Mouse (Mus musculus) spleen, adult 2 months (tissue): ENCODE measurements at regions not wholly inside any gene's neighbourhood (a gene's known extent, or its start where the extent isn't known, plus 50 kb on each side); places are given as distances from the start of the nearest gene placed in this dataset.

Experiments
- DNase-seq, 2 experiments: peaks; one replicate each; pipeline versions ENCODE4 v3.0.0 to v3.0.0-alpha.2; 2012 to 2021; ENCODE audit warnings: low spot score in 2 of 2, low read depth in 1 of 2
- H3K27ac ChIP-seq: fragments of 200-500 bp; 2 replicates; pipeline ENCODE4 v1.5.1; 2012; ENCODE audit warnings: low read length, inconsistent platforms; ENCODE audit not compliant: insufficient read depth
- H3K27me3 ChIP-seq: fragments of 200-500 bp; 2 replicates; pipeline ENCODE4 v1.6.1; 2012; ENCODE audit warnings: mild to moderate bottlenecking, moderate library complexity, low read length, inconsistent platforms; ENCODE audit not compliant: control insufficient read depth, insufficient read depth
- H3K36me3 ChIP-seq: fragments of 200-500 bp; 2 replicates; pipeline ENCODE4 v1.6.1; 2012; ENCODE audit warnings: mild to moderate bottlenecking, low read length, inconsistent platforms; ENCODE audit not compliant: control insufficient read depth, insufficient read depth
- H3K4me1 ChIP-seq: fragments of 200-500 bp; 2 replicates; pipeline ENCODE4 v1.6.1; 2011; ENCODE audit warnings: inconsistent platforms; ENCODE audit not compliant: control insufficient read depth, insufficient read depth, insufficient read length
- H3K4me3 ChIP-seq: fragments of 200-500 bp; 2 replicates; pipeline ENCODE4 v1.5.1; 2011; ENCODE audit warnings: mild to moderate bottlenecking, inconsistent platforms; ENCODE audit not compliant: insufficient read depth, insufficient read length; ENCODE audit errors: extremely low read depth
- CTCF ChIP-seq: fragments of 200-500 bp; IDR thresholded peaks from 2 replicates; pipeline ENCODE4 v1.5.1; 2011; ENCODE audit warnings: mild to moderate bottlenecking, inconsistent platforms; ENCODE audit not compliant: insufficient read depth, insufficient read length, insufficient replicate concordance; ENCODE audit errors: extremely low read depth
- POLR2A ChIP-seq: fragments of 200-500 bp; IDR thresholded peaks from 2 replicates; pipeline ENCODE4 v1.6.1; 2011; ENCODE audit warnings: low read depth, low read length, inconsistent platforms
- WGBS: fragments of 180-500 bp; shearing (Covaris S2); methylation state at CpG from one replicate; pipeline ENCODE4 v1.1.7; 2018; 5-methylcytosine and 5-hydroxymethylcytosine counted together

DNA sequence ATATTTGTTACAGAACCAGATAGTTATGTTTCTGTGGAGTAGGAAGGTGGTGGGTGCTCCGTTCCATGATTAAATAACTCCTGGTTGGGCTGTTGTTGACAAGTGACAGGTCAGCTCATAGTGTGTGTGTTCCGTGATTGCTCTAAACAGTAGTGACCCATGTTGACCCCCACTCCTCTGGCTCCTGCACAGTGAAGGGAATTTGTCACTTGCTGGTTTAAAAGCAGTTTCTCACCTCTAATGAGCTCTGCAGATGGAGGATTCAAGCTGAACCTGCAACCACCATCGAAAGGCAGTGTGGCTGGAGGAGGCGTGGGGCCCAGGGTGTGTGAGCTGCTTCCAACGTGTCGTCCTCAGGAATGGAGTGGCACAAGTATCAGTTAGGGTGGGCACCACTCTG is 482.6 kb upstream of the Cdh4 start:
- H3K27ac ChIP-seq: no peak overlapping the region
- no peaks in the 10 kb centered on the region for H3K4me1 ChIP-seq
- WGBS: 72% methylated on average over 6 of the region's 6 CpGs
- DNase-seq: no peak
- no peaks in the 10 kb centered on the region for H3K27me3 ChIP-seq
- H3K36me3 ChIP-seq: no peaks in the 10 kb centered on the region
- no peak for TF ChIP-seq POLR2A
- no peak for TF ChIP-seq CTCF
- H3K4me3 ChIP-seq: no peak overlapping the region

DNA sequence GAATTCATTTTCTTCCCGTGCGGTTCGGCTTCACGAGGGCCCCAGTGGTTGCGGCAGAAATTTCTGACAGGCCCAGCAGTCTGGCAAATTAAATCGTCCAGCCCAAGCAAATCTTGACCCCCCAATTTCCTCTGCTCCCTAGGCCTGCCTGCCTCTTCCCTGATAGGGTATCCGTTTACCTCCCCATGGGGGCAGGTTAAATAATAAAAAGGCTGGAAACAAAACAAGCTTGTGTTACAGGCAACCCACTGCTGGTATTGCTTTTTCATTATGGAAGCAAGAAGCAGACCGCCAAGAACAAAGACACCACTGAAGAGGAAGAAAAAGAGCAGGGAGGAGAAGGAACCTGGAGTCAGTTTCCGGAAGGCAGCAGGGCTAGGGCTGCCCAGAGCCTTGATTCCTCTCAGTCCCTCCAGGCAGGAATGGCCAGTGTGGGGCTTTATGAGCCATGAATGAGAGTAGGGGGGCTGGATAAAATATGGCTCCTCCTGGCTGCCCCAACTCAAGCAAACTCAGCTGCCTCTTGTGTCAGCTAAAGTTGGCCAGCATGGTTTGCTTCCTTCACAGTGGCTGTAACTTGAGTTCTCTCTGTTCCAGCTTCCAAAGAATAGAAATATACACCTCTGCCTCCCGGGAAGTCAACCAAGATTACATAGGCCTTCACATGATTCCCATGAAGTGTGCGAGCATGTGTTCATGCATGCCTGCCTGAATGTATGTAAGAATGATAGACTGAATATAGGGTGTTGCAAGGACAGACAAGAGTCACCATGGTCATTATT is 474.5 kb upstream of the Cdh4 start:
- Histone ChIP-seq H3K27me3 (no peaks in the 10 kb centered on the region), H3K36me3 (no peaks in the 10 kb centered on the region), H3K4me1 (no peaks in the 10 kb centered on the region), H3K27ac (no peak overlapping the region), H3K4me3 (no peak overlapping the region)
- TF ChIP-seq CTCF: no peak
- TF ChIP-seq POLR2A: no peak
- WGBS: 90% methylated on average over 11 of the region's 11 CpGs
- no peak for DNase-seq

DNA sequence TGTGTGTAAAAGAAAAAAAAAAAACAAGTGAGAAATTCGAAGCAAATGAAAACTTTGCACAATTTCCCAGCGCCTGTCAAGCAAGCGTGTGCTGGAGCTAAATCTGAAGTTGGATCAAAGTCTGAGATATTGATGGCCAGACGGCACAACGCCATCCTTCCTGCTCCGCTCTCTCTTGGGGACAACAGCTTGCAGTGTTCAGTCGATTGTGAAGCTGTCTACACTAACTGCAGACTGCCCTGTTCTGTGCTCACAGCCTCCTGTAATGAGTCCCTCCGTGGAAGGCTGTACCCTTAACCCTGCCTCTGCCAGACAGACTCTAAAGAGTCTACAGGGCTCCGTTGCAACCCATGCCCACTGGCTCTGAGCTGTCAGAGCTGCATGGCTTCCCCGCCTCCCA is 472.5 kb upstream of the Cdh4 start:
- H3K4me1 ChIP-seq: no peaks in the 10 kb centered on the region
- H3K4me3 ChIP-seq: no peak overlapping the region
- WGBS: 83% methylated on average over 10 of the region's 10 CpGs
- TF ChIP-seq POLR2A (no peak), CTCF (no peak)
- no peaks in the 10 kb centered on the region for H3K36me3 ChIP-seq
- no peaks in the 10 kb centered on the region for H3K27me3 ChIP-seq
- no peak for DNase-seq
- H3K27ac ChIP-seq: no peak overlapping the region

DNA sequence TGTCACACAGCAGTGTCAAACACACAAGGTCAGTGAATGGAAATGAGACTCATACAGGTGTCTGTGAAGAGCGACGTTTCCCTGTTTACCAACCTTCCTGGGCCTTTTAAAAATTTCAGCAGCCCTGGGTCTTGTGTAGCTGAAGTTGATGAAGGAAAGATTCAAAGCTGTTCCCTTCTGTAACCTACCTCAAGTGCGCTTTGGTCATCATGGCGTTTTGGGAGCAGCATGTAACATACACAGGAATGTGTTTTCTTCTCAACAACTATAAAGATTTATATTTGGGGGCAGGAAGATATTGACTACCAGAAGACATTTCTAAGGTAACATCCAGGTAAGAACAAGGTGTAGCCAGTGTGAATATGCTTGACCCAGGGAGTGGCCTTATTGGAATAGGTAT is 466.9 kb upstream of the Cdh4 start:
- H3K36me3 ChIP-seq: no peaks in the 10 kb centered on the region
- H3K4me3 ChIP-seq: no peak overlapping the region
- 87% methylated on average over 4 of the region's 4 CpGs for WGBS
- H3K27me3 ChIP-seq: no peaks in the 10 kb centered on the region
- no peak overlapping the region for H3K27ac ChIP-seq
- H3K4me1 ChIP-seq: no peaks in the 10 kb centered on the region
- DNase-seq: no peak
- TF ChIP-seq POLR2A (no peak), CTCF (no peak)

DNA sequence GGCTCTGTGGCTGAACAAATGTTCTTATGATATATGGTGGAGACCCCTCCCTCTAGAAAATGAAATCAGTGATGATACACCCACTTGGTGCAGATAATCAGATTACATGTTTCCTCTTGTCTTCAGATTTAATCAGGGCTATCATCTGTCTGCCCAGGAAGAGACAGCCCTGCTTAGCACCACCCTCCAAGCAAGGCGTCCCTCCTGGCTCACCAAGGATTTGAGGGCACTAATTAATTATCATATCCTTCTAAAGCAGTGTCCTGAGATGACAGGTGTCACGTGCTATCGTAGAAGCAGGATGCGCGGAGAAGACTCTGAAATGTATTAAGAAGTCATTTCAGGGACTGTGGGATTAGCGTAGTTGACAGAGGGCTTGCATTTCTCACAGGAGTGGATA is 466.2 kb upstream of the Cdh4 start:
- 89% methylated on average over 6 of the region's 6 CpGs for WGBS
- no peaks in the 10 kb centered on the region for H3K36me3 ChIP-seq
- no peak overlapping the region for H3K4me3 ChIP-seq
- no peak for DNase-seq
- no peaks in the 10 kb centered on the region for H3K27me3 ChIP-seq
- H3K27ac ChIP-seq: no peak overlapping the region
- TF ChIP-seq CTCF (no peak), POLR2A (no peak)
- no peaks in the 10 kb centered on the region for H3K4me1 ChIP-seq

DNA sequence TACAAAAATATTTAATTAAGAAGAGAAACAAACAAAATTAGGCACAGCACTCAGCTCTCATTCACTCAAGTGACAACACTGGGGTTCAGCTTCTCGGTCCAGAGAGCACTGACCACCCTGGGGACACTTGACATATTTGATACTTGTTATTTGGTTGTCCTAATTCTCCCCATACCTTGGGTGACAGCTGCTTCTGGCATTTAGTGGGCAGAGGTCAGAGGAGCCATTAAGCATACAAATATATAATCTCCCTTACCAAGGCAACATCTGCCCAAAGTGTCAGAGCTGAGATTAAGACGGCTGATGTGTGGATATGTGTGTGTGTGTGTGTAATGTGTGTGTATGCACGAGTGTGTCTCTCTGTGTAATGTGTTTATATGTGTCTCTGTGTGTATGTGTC is 465.7 kb upstream of the Cdh4 start:
- 78% methylated on average over 3 of the region's 3 CpGs for WGBS
- H3K27me3 ChIP-seq: no peaks in the 10 kb centered on the region

DNA sequence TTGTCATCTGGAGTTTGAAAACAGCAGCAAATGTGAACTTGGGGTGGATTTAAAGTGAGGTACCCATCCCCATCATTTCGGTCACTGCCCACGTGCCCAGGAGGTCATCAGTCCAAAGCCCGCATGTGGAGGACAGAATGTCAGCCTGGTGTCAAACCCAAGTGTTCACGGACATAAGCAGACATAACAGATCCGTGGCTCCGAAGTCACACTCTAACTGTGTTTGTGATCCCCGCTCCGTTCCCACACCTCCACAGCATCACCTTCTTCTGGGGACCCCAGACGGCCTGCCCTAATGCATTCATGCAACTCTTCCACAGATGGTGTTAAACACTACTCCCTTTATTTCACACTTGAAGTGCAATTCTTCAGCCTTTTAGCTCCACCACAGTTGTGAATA is 462.8 kb upstream of the Cdh4 start:
- DNase-seq: no peak
- H3K27me3 ChIP-seq: no peaks in the 10 kb centered on the region
- H3K4me3 ChIP-seq: no peak overlapping the region
- no peak overlapping the region for H3K27ac ChIP-seq
- no peaks in the 10 kb centered on the region for H3K36me3 ChIP-seq
- WGBS: 93% methylated on average over 9 of the region's 9 CpGs
- TF ChIP-seq CTCF (no peak), POLR2A (no peak)
- H3K4me1 ChIP-seq: no peaks in the 10 kb centered on the region

More for the DNA sequence above, 465.7 kb upstream of the Cdh4 start:
- Histone ChIP-seq H3K27ac (no peak overlapping the region), H3K36me3 (no peaks in the 10 kb centered on the region), H3K4me1 (no peaks in the 10 kb centered on the region), H3K4me3 (no peak overlapping the region)
- no peak for TF ChIP-seq CTCF
- TF ChIP-seq POLR2A: no peak
- DNase-seq: no peak
